Mouse (Mus musculus): ENCODE results near the gene Utrn. TPM values are rescaled to one million over a fixed set of nuclear protein-coding genes. Genes with fewer than 3 reads are reported as not detected.
A peak's percentile ranks its signal among the peaks of the same experiment; 100 is the strongest.

The Utrn gene
- polyA plus RNA-seq, 1 experiment from 2014 or later: 67.9 TPM

- Histone ChIP-seq H3K9me3 (ENCODE audit: low read depth, low read length) (no peaks in the 10 kb centered on the region), H3K27me3 (ENCODE audit: insufficient read depth, low read length) (no peaks in the 10 kb centered on the region), H3K4me1 (ENCODE audit: insufficient read depth) (no peaks in the 10 kb centered on the region), H3K27ac (ENCODE audit: low read depth) (no peak overlapping the region), H3K9ac (no peak overlapping the region), H3K4me2 (no peak overlapping the region), H3K4me3 (ENCODE audit: low read depth, low read length) (no peak overlapping the region), H3K36me3 (ENCODE audit: insufficient read depth) (no peaks in the 10 kb centered on the region)
- DNase-seq (no peak), ATAC-seq (ENCODE audit: insufficient read depth) (no peak)
- WGBS: 67% methylated on average over 2 of the region's 2 CpGs
- TF ChIP-seq CTCF (IDR thresholded peaks at IDR 0.05; ENCODE audit: low read depth): no peak
Observed at GRCm38 (mm10) chr10:12887792-12888191, 18.6 kb upstream of the Utrn start.

DNA sequence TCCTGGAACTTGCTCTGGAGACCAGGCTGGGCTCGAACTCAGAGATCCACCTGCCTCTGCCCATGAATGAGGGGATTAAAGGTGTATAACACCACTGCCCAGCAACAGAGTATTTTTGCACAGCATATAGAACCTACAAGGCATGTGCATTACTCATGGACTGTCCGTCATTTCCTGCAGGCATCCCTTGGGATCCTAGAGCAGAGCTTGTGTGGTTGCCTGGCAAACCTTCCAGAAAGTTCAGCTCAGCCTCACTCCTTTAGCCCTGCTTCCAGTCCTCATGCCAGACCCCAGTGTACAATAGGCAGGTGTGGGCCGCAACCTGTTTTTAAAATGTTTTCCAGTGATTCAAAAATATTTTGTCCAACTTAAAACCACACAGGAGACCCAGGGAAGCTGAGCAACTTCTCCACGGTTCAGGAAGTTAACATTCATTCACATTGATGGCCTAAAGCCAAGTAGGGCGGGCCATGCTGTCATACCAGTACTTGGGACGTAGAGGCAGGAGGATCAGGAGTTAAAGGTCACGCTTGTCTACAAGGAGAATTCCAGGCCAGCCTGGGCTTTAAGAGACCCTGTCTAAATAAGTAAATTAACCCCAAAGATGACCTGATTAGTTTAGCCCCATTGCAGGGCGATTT, 15.3 kb upstream of the Utrn start:
- no peaks in the 10 kb centered on the region for H3K36me3 ChIP-seq (ENCODE audit: insufficient read depth)
- H3K27ac ChIP-seq (ENCODE audit: low read depth): no peak overlapping the region
- WGBS: 46% methylated on average over 8 of the region's 8 CpGs
- TF ChIP-seq CTCF (IDR thresholded peaks at IDR 0.05; ENCODE audit: low read depth): no peak
- H3K4me3 ChIP-seq (ENCODE audit: low read depth, low read length): no peak overlapping the region
- DNase-seq (peak; percentile 66), ATAC-seq (ENCODE audit: insufficient read depth) (peak; percentile 47; the same call in 1 of the 2 replicates)
- H3K9ac ChIP-seq: no peak overlapping the region
- no peaks in the 10 kb centered on the region for H3K4me1 ChIP-seq (ENCODE audit: insufficient read depth)
- no peaks in the 10 kb centered on the region for H3K27me3 ChIP-seq (ENCODE audit: insufficient read depth, low read length)
- H3K9me3 ChIP-seq (ENCODE audit: low read depth, low read length): 0 out of 2 replicates have a peak, but pooled peaks cover 3% of the 10 kb centered on the region
- H3K4me2 ChIP-seq: no peak overlapping the region

- Histone ChIP-seq H3K9ac (no peak overlapping the region), H3K9me3 (ENCODE audit: low read depth, low read length) (0 out of 2 replicates have a peak, but pooled peaks cover 3% of the 10 kb centered on the region), H3K4me2 (no peak overlapping the region), H3K4me1 (ENCODE audit: insufficient read depth) (no peaks in the 10 kb centered on the region), H3K27me3 (ENCODE audit: insufficient read depth, low read length) (no peaks in the 10 kb centered on the region), H3K27ac (ENCODE audit: low read depth) (no peak overlapping the region), H3K4me3 (ENCODE audit: low read depth, low read length) (no peak overlapping the region), H3K36me3 (ENCODE audit: insufficient read depth) (no peaks in the 10 kb centered on the region)
- DNase-seq: no peak
- TF ChIP-seq CTCF (IDR thresholded peaks at IDR 0.05; ENCODE audit: low read depth): no peak
- ATAC-seq (ENCODE audit: insufficient read depth): no peak
- 75% methylated on average over 4 of the region's 4 CpGs for WGBS
Observed at GRCm38 (mm10) chr10:12881911-12882310, 12.7 kb upstream of the Utrn start.

DNA sequence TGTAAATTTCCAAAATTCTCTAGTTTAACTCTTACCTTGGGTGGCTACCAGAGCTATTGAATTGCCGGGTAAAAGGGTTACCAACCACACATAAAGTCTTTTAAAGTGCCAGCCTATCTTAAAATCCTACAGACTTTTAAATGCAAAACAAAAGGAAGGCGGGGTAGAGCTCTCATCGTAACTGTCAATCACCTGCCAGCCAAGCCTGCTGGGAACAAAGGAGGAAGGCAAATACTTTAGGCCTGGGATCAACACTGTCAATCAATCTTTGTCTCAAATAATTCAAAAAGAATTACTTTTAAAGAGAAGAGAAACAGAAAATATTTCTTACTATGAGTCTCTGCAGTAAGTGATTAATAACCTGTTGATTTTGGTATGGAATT, 10.1 kb upstream of the Utrn start:
- 20% methylated on average over 3 of the region's 3 CpGs for WGBS
- H3K4me3 ChIP-seq (ENCODE audit: low read depth, low read length): no peak overlapping the region
- DNase-seq (no peak), ATAC-seq (ENCODE audit: insufficient read depth) (no peak)
- no peaks in the 10 kb centered on the region for H3K4me1 ChIP-seq (ENCODE audit: insufficient read depth)
- no peak overlapping the region for H3K27ac ChIP-seq (ENCODE audit: low read depth)
- H3K9me3 ChIP-seq (ENCODE audit: low read depth, low read length): 0 out of 2 replicates have a peak, but pooled peaks cover 3% of the 10 kb centered on the region
- no peak for TF ChIP-seq CTCF (IDR thresholded peaks at IDR 0.05; ENCODE audit: low read depth)
- no peak overlapping the region for H3K9ac ChIP-seq
- no peaks in the 10 kb centered on the region for H3K36me3 ChIP-seq (ENCODE audit: insufficient read depth)
- H3K4me2 ChIP-seq: peak overlapping the region; percentile 10; the same call in 1 of the 2 replicates
- no peaks in the 10 kb centered on the region for H3K27me3 ChIP-seq (ENCODE audit: insufficient read depth, low read length)

GRCm38 (mm10) chr10:12878661-12879312, 9.6 kb upstream of the Utrn start:
- H3K4me2 ChIP-seq: peak overlapping the region; percentile 50
- H3K4me3 ChIP-seq (ENCODE audit: low read depth, low read length): no peak overlapping the region
- no peak overlapping the region for H3K9ac ChIP-seq
- 0 out of 2 replicates have a peak, but pooled peaks cover 3% of the 10 kb centered on the region for H3K9me3 ChIP-seq (ENCODE audit: low read depth, low read length)
- ATAC-seq (ENCODE audit: insufficient read depth) (peak; percentile 52), DNase-seq (peak; percentile 57)
- H3K27me3 ChIP-seq (ENCODE audit: insufficient read depth, low read length): no peaks in the 10 kb centered on the region
- H3K4me1 ChIP-seq (ENCODE audit: insufficient read depth): no peaks in the 10 kb centered on the region
- no peaks in the 10 kb centered on the region for H3K36me3 ChIP-seq (ENCODE audit: insufficient read depth)
- 10% methylated on average over 14 of the region's 14 CpGs for WGBS
- no peak overlapping the region for H3K27ac ChIP-seq (ENCODE audit: low read depth)
- TF ChIP-seq CTCF (IDR thresholded peaks at IDR 0.05; ENCODE audit: low read depth): no peak

DNA sequence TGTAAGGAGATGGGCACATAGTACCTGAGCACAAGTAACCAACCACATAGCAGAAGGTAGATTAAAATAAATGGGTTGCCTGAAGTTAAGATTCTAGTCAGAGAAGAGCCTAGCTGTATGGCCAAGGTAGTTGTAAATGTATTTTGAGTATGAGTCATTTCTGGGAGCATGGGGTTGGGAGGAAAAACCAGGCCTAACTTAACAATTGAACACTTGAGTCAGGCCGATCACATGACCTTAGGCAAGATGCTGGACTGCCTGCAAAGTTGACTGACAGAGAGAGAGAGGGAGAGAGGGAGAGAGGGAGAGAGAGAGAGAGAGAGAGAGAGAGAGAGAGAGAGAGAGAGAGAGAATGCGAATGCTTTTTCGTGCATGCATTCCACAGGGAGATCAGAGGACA, 7.3 kb upstream of the Utrn start:
- Histone ChIP-seq H3K4me1 (ENCODE audit: insufficient read depth) (no peaks in the 10 kb centered on the region), H3K27me3 (ENCODE audit: insufficient read depth, low read length) (no peaks in the 10 kb centered on the region), H3K4me2 (no peak overlapping the region), H3K9ac (no peak overlapping the region), H3K27ac (ENCODE audit: low read depth) (no peak overlapping the region), H3K4me3 (ENCODE audit: low read depth, low read length) (no peak overlapping the region), H3K36me3 (ENCODE audit: insufficient read depth) (no peaks in the 10 kb centered on the region), H3K9me3 (ENCODE audit: low read depth, low read length) (0 out of 2 replicates have a peak, but pooled peaks cover 3% of the 10 kb centered on the region)
- TF ChIP-seq CTCF (IDR thresholded peaks at IDR 0.05; ENCODE audit: low read depth): no peak
- DNase-seq (no peak), ATAC-seq (ENCODE audit: insufficient read depth) (no peak)
- WGBS: 66% methylated on average over 3 of the region's 3 CpGs

- H3K36me3 ChIP-seq (ENCODE audit: insufficient read depth): no peaks in the 10 kb centered on the region
- H3K9me3 ChIP-seq (ENCODE audit: low read depth, low read length): 0 out of 2 replicates have a peak, but pooled peaks cover 3% of the 10 kb centered on the region
- no peak overlapping the region for H3K27ac ChIP-seq (ENCODE audit: low read depth)
- WGBS: 91% methylated on average over 4 of the region's 4 CpGs
- no peaks in the 10 kb centered on the region for H3K4me1 ChIP-seq (ENCODE audit: insufficient read depth)
- no peaks in the 10 kb centered on the region for H3K27me3 ChIP-seq (ENCODE audit: insufficient read depth, low read length)
- H3K4me3 ChIP-seq (ENCODE audit: low read depth, low read length): no peak overlapping the region
- TF ChIP-seq CTCF (IDR thresholded peaks at IDR 0.05; ENCODE audit: low read depth): no peak
- ATAC-seq (ENCODE audit: insufficient read depth) (no peak), DNase-seq (no peak)
- no peak overlapping the region for H3K9ac ChIP-seq
- no peak overlapping the region for H3K4me2 ChIP-seq
Observed at GRCm38 (mm10) chr10:12875410-12875809, 6.2 kb upstream of the Utrn start.
